Mouse (Mus musculus) adrenal gland, postnatal 14 days (tissue): ENCODE measurements around the gene Slc25a22. TPM values are rescaled to one million over a fixed set of nuclear protein-coding genes. Genes with fewer than 3 reads are reported as not detected.

ENCODE experiments used
- DNase-seq: peaks from one replicate; pipeline ENCODE4 v3.0.0; 2021; ENCODE audit warnings: mixed read lengths
- total RNA-seq: library from RNA; stranded (reverse); gene quantifications from 2 replicates; pipeline ENCODE4 v1.2.3, GENCODE M21; 2021

Slc25a22 gene
- total RNA-seq, 1 experiment from 2014 or later = 87.0 TPM

DNA sequence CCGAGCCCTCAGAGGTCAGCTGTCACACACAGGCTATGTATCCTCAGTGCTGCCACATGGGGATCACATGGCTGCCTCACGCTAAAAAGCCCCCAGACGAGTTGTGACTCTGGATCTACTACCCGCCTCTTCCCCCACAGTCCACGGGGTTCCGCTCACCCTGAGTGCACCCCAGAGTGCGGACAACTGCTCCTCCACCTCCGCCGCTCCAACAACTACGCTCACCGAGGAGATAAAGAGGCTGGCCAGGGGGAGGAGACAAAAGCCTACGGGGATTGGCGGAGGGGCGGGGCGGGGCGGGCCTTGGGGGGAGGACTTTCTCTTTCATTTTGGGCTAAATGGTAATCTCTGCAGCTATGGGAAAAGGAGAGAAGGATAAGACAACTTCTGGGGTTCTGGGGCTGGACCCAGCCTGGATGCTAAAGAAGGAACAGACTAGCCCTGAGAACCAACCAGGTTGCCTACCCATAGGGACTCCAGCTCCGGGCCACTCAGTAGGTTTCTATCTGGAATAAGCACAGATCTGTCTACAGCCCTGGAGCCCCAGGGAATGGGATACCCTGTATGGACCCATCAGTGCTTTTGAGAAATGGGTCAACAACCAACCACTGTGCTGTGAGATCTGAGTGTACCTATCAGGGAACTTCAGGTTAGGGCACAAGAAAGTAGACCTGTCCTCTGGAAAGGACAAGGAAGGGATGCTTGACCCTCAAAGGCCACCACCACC lies 2.4 kb downstream of the Slc25a22 start:
- DNase-seq = peak; percentile 85

DNA sequence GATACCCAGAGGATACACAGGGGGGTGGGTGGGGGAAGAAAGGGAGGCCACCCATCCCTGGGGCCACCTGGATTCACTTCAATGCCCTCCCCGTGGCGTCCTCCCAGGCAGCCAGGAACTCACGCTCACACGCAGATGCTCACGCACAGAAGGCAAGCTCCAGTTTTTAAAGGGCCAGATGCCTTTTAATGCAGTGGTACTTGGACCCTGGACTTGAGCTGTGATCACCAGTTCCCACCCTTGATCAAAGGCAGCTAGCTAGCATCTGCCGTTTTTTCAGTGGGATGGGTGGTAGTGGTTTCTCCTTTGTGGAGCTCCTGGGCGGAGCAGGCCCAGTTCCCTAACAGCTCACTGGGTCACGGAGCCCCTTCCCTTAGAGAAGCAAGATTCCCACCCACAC lies 3.2 kb downstream of the Slc25a22 start:
- DNase-seq = peak; percentile 72

- no peak for DNase-seq
Measured at GRCm38 (mm10) chr7:141433517-141434400, 3.9 kb downstream of the Slc25a22 start.

GRCm38 (mm10) chr7:141432741-141433516 lies 4.8 kb downstream of the Slc25a22 start:
- peak; percentile 82 for DNase-seq

DNA sequence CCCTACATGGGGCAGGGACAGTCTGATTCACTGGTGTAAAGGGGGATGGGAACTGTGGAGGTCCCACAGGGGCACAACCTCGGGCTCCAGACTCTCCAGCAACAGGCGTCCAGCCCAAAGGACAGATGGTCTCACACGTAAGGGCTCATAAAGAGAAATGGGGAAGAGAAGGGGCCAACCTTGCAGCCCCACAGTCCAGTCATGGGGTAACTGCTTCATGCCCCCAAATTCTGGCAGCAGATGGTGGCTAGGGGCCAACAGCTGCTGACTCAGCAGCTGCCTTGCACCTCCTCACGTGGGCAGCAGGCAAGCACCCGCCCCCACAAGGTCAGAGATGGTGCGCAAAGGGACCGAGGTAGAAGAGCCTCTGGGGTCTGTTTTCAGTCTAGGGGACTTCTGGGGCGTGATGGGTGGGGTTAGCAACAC lies 5.5 kb downstream of the Slc25a22 start:
- DNase-seq = peak; percentile 90

DNA sequence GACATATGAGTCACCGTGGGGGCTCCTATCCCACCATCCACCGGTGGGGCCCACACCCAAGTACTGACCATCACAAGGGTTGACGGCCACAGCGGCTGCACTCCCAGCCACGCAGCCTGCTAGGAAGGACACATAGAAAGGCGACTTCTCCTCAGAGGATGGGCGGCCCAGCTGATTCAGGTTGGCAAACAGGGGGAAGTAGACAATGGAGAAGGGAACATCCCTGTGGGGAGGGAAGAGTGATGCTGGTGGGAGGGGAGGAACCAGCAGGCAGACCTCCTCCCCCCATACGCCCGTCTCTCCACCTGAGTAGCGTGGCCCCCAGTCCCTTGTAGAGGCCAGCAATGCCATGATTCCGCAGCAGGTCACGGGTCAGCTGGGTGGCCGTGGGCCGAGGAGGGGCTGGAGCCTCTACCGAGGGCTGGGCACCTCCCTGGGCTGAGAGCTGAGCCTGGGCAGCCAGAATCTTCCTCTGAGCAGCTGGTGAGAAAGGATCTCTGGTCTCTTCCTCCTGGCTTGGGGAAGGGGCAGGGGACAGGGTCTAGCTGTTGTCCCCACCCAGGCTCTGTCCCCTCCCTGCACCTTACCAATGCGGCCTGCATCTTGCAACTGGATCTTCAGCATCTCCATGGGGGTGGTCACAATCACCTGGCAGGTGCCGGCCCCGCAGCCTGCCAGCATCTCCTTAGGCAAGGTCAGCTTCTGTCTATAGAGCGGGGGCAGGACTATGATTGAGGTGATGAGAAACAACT lies 6.1 kb downstream of the Slc25a22 start:
- no peak for DNase-seq

DNA sequence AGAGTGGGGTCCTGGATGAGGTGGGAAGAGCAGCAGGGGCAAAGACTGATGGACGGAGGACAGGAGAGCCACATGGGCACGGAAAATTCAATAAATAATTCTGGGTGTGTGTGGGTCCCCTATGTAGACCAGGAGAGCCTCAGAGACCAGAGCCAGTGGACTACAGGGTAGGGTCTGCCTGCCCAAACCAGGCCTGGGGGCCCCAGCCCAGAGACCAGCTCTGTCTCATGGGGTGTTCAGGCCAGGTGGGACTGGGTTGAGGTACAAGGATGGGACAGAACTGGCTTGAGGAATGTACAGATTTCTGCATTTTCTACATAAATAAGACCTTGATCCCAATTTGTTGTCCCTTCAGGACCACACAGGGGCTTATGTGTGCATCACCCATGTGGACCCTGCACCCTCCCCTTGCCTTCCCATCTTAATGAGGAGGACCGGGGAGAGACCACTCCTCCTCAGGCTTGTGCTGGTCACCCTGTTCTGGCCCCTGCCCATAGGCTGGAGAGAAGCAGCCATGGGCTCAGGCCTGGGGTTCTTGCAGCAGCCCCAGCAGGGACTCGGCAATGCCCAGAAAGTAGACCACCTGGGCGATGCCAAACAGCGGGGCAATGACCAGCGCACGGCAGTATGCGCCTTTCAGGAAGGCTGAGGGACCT lies 7.0 kb downstream of the Slc25a22 start:
- DNase-seq = no peak

DNA sequence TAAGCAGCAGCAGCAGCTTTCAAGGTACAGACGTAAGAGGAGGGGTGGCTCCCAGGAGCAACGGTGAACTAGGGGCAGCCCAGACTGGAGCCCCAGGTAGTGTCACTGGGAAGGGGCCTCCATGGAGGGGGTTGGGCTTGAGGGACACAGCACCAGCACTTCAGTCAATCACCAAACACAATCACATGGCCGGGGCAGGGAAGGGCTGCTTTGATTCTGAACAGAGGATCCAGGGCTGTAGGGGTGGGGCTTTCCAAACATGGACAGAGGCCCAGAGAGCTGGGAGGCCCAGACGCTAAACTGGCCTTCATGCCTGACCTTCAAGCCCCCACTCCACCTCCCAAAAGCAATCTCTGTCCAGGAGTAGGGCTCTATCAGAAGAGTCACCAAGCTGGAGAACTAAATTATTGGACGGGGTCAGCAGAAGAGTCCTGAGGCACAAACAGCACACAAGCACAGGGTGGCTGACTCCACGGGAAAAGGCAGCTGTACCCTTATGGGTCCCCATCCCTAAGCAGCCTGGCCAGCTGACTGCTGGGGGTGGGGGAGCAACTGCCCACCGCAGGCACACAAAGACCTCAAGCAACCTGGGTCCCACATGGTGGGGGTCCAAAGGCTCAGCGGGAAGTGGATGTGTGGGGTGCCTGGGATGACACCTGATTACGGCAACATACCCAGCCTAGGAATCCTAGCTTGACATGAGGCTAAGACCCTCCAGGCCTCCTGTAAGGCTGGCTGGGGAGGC lies 7.7 kb downstream of the Slc25a22 start:
- DNase-seq = peak; percentile 69

DNA sequence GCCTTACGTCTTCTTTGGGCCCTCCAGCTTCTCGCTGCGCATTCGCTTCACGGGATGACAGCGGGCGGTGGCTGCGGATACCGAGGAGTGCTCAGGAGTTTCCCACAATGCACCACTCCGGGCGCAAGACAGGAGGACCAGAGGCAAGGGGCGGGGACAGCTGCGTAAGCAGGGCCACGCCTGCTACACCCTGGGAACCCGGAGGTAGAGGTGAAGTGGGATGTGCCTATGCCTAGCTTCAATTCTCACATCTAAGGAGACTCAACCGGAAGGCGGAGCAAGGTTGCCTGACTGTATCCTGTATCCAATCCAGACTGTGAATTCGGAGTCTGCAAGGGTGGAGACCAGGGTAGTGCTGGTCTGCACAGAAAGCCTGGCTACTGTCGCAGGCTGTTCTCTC lies 8.4 kb downstream of the Slc25a22 start, which contains the start of gene Cend1:
Cend1 (minus strand) TSS at position 182 of the 400 bp plus-strand sequence.
- peak; percentile 66 for DNase-seq

DNA sequence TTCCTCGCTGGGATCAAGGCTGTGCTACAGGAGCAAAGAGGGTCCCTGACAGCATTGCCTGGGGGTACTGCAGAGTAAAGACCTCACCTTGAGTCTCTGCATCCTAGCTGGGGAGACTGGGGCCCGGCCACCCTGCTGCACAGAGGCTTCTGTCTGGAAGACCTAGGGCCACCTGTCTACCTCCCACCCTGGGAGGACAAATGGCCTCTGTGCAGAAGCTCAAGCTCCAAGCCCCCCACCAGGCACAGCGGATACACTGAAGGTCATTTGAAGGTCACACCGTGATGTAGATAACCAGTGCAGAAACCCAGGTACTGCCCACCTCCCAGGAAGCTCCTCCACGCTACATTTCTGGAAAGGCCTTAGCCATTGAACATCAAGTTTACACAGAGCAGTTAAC lies 9.0 kb downstream of the Slc25a22 start:
- no peak for DNase-seq

DNA sequence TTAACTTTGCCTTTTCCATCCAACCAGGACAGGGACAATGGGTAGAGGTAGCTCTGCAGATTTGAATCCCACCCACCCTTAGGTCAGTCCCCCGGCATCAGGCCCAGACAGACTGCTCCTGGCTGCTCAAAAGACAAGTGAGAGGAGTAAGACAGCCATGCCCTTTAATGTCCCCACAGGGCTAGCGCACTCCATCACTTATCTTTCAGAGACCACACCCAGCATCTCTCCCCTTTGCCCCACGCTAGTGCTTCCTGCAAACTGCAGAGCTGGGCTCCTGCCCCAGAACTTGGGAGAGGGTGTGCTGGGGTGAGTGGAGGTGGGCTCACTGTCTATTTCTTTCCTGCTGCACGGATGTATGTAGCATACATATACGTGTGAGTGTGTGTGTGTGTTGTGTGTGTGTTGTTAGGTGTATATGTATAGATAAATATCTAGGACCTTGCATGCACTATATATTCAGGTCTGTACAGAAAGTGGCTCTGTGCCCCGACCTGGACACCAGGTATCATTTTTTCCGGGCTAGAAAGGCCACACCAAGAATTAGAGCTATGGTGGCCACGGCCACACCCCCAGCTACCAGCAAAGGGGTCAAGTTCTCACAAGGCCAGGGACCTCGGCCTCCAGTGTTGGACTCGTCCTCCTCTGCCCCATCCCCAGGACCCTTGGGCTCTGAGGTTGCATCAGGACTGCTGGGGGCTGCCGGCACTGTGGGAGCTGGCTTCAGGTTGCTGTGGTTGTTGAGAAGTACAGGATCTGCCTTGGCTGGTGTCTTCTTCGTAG lies 10.6 kb downstream of the Slc25a22 start:
- no peak for DNase-seq

DNA sequence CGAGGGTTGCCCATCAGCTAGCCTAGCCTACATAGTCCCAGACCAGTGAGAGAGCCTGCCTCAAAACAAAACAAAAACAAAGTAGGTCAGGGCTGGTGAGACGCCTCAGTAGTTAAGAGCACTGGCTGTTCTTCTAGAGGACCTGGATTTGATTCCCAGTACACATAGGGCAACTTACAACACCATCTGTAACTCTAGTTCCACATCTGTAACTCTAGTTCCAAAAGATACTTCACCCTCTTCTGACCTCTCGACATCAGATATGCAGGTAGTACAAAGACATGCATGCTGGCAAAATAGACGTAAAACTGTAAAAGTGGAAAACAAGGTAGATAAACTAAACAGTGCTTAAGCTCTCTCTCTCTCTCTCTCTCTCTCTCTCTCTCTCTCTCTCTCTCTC lies 13.9 kb downstream of the Slc25a22 start:
- no peak for DNase-seq

DNA sequence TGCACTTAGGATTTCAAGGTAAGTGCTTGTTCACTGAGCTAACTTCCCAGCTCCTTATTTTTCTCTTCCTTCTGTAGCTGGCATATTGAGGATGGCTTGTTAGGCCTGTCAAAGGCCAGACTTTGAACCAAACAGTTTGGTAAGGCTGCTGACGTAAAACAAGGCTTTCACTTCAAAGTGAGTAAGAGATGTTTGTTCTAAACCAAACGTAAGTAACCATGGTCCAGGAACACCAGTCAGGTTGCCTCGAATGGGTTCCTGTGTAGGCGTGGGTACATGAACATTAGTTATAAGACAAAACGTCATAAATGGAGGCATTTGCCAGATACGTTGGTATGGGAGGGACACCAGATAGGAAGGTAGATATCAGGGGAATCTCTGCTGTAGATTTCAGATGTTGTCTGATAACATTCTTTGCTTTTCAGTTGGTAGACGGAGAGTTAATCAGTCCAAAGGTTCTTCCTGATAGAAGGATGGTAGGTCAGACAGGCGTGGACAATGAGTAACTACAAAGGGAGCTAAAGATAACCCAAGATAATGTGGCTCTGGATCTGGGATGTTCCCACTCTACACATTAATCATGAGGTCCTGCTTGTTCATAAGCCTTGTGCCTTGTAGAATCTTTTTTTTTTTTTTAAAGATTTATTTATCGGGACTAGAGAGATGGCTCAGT lies 17.5 kb downstream of the Slc25a22 start:
- DNase-seq = no peak

- DNase-seq = peak; percentile 50
Measured at GRCm38 (mm10) chr7:141418970-141419369, 18.7 kb downstream of the Slc25a22 start.

DNA sequence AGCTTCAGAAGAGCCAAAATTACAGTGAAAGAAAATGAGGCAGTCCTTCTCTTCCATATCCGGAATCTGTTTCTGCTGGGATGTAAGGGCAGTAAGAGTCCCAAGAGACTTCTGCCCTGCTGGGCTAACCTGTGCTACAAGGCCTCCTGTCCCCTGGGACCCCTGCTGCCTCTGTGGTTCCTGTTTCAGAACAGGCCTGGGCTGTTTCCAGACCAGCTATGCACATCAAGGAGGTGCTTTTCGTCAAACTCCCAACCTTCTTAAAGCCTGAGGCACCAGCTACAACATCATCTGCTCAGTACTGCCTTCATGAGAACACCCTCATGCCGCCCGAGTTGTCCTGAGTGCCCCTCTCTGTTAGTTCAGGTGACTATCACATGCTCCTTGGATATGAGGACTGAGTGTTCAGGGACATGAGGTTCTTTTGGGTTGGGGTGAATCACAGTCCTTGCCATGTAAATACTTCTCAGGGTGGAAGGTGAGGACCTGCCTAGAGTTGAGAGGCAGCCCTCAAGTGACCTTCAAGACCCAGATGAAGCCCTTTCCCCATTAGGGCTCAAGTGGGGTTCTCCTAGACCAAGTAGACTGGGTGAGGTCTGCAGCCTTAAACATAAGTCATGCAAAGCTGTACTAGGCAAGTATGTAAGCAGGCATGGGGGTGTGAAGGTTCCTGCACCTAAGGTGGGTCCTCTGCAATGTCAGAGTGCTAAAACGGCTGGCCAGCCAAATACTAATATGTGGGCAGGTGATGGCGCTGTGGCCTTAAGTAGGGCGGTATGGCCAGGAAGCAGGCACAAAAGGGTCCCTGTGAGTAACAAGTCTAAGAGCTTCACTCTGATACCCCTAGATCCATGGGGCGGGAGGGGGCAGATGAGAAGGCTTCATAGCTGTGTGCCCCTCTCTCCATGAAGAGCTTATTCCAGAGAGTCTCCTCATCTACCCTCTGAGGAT lies 19.7 kb downstream of the Slc25a22 start:
- DNase-seq = no peak

GRCm38 (mm10) chr7:141416144-141416841 lies 21.4 kb downstream of the Slc25a22 start:
- no peak for DNase-seq
